Mouse (Mus musculus): ENCODE measurements at regions not wholly inside any gene's neighbourhood (a gene's known extent, or its start where the extent isn't known, plus 50 kb on each side); places are given as distances from the start of the nearest gene placed in this dataset.
A peak's percentile ranks its signal among the peaks of the same experiment; 100 is the strongest.
"Not testable (repeated sequence)": the region's sequence is repeated elsewhere in the genome, so short reads cannot be mapped to it uniquely, and the experiment has no call there.

DNA sequence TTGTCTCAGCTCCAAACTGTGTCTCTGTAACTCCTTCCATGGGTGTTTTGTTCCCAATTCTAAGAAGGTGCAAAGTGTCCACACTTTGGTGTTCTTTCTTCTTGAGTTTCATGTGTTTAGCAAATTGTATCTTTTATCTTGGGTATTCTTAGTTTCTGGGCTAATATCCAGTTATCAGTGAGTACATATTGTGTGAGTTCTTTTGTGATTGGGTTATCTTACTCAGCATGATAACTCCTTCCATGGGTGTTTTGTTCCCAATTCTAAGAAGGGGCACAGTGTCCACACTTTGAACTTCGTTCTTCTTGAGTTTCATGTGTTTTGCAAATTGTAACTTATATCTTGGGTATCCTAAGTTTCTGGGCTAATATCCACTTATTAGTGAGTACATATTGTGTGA lies 635.6 kb upstream of the Amot start:
- DNase-seq (ENCODE audit: low read depth, low spot score) = not testable (repeated sequence)

DNA sequence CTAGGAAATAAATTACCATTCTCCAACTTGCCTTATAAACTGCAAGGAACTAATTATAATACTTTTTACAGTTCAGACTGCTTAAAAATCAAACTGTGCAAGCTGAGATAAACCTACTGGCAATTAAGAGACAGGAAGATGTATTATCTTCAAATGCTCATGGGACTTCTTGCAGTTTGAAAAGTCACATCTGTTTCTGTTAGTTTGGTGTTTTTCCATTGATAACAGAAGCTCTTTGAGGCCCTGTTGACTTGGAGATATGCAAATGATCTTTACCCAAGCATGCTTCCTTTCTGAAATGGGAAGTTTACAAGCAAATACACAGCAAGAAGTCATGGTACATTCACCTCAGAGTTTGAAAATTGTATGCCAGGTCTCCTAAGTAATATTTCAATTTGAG lies 605.7 kb upstream of the Amot start:
- peak; percentile 67 for DNase-seq (ENCODE audit: low read depth, low spot score)

DNA sequence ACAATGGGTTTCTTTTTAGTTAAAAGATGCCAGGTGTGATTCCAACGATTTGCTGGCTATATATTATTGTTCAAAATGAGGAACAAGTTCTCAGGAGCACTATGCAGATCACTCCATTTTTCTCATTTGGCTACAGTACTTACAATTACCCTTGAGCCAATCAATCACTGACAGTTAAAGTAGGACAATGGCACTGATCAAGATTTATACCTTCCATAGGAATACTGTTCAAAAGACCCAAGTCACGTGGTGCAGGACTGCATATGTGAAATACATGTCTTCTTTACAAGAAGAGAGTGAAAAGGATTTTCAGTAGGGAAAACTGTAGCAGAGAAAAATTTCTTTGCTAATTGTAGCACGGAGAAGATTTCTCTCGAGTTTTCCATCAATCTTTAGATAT lies 604.9 kb upstream of the Amot start:
- DNase-seq (ENCODE audit: low read depth, low spot score) = peak; percentile 9

Data from A20 (cell line).